8 mouse cellular contexts compared by ENCODE assay signal in genomic region chr11:44622023-44622731, GRCm38 (mm10). TPM values are rescaled to one million over a fixed set of nuclear protein-coding genes. Genes with fewer than 3 reads are reported as not detected.
DNase-seq lines count a peak whose midpoint lies in the region; ATAC-seq lines count a peak whose summit lies in the region.

No protein-coding gene starts in this region.

- H3K27ac ChIP-seq in midbrain, embryonic 12.5 days (replicated peaks): peak overlapping the region; percentile 10; the same call in 1 of the 2 replicates

- WGBS in midbrain, embryonic 12.5 days: 20% methylated on average over 11 of the region's 11 CpGs

- ATAC-seq in midbrain, embryonic 12.5 days (ENCODE audit: low FRiP score, low read depth): no peak
- no peak for ATAC-seq in erythroblast, adult 5-6 weeks (replicated peaks; ENCODE audit: low FRiP score, poor library complexity, severe bottlenecking)

- intact Hi-C loops in heart, postnatal 25 days (cut with DNase I): no loop called here
- intact Hi-C loops in heart, postnatal 14 days (cut with DNase I): loop anchor here (5.0 kb wide), 1 partner anchor 210 kb away; no protein-coding TSS in a partner anchor

- peaks cover 33% of the 10 kb centered on the region for H3K27me3 ChIP-seq in midbrain, embryonic 12.5 days

- peak overlapping the region; percentile 63 for H3K4me3 ChIP-seq in midbrain, embryonic 12.5 days

- no peaks in the 10 kb centered on the region for H3K9me3 ChIP-seq in midbrain, embryonic 12.5 days

- H3K4me2 ChIP-seq in midbrain, embryonic 12.5 days (replicated peaks): peak overlapping the region; percentile 86

- H3K36me3 ChIP-seq in midbrain, embryonic 12.5 days: no peaks in the 10 kb centered on the region

- peak; percentile 63 for DNase-seq in heart, adult 8-10 months (ENCODE audit: low spot score)
- DNase-seq in heart, postnatal 25 days (ENCODE audit: low spot score): no peak
- peak; percentile 75 for DNase-seq in embryo, embryonic 11 days
- peak; percentile 48 to 63 for DNase-seq in heart, postnatal 14 days
- no peak for DNase-seq in layer of hippocampus, postnatal 10 days (ENCODE audit: low spot score in 2 of 2)
- no peak for DNase-seq in left cerebral cortex, adult 11 months (ENCODE audit: low spot score)

- peak overlapping the region; percentile 83; the same call in 1 of the 2 replicates for H3K9ac ChIP-seq in midbrain, embryonic 12.5 days (replicated peaks)

- H3K4me1 ChIP-seq in midbrain, embryonic 12.5 days: peaks cover 24% of the 10 kb centered on the region; the same call in 1 of the 2 replicates

RNA-seq across cellular contexts. Expression of gene Ebf1, which starts 5.1 kb away (rescaled TPM):
- total RNA-seq in heart, adult 8-10 months (2022): 10 to 100 TPM; 10.5 to 15.1 (median 11.7) TPM
- total RNA-seq in heart, postnatal 25 days (2021): 10 to 100 TPM in 1 of 2 experiments, 1 to 10 TPM in 1; 10.0 to 13.8 TPM
- 10 to 100 TPM; 19.7 to 22.8 TPM for total RNA-seq in heart, postnatal 14 days (2021)
- 89.4 and 89.6 TPM in 2 replicates for polyA plus RNA-seq in midbrain, embryonic 12.5 days (2016; fragmentation: Nextera tagmentation; extraction: Ambion mirVana)
- total RNA-seq in erythroblast, adult 5-6 weeks (2015; ENCODE audit: low replicate concordance): not detected in 2 replicates
- total RNA-seq in erythroblast, adult 5-6 weeks (2017; ENCODE audit: low replicate concordance): 0.68 TPM in 1 of 2 replicates, not detected in the other
- total RNA-seq in layer of hippocampus, postnatal 10 days (2021): 1 to 10 TPM; 3.7 to 5.2 TPM

Comparison
In these comparisons a context has a peak if more than half of its experiments do, and no peak if none do; other contexts are left out.
1. DNase-seq: peak in heart, adult 8-10 months (single experiment), embryo, embryonic 11 days (single experiment) and heart, postnatal 14 days (2 of 2); none in heart, postnatal 25 days (single experiment), layer of hippocampus, postnatal 10 days (0 of 2) and left cerebral cortex, adult 11 months (single experiment).